Mouse (Mus musculus): ENCODE data around the gene Jak1. TPM values are rescaled to one million over a fixed set of nuclear protein-coding genes. Genes with fewer than 3 reads are reported as not detected.

Gene Jak1
- polyA plus RNA-seq, 1 experiment, result 50.2 TPM

DNA sequence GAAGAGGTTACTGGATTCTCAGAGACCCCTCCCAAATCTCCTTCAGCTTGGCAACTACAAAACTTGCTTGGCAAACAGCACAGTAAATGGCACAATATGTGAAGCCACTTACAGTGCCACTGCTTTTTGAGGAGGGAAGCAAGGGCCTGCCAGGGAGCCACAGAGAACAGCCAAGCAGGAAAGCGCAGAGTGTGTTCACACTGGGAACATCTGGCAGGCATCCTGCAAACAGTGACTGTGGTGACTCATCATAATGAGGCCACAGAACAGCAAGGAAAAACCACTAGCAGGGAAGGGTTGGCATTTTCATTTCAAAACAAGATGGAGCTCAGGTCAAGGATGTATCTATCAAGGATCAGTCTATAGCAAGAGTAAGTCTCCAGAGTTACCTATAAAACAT, 30.8 kb downstream of the Jak1 start:
- TF ChIP-seq POLR2A (IDR thresholded peaks at IDR 0.05; ENCODE audit: borderline replicate concordance, extremely low read depth, insufficient read depth, insufficient read length, poor library complexity, severe bottlenecking) (no peak), CTCF (IDR thresholded peaks at IDR 0.05; ENCODE audit: borderline replicate concordance, extremely low read depth, insufficient read depth, insufficient read length) (no peak)
- peak; percentile 40 for DNase-seq (ENCODE audit: low read depth)

DNA sequence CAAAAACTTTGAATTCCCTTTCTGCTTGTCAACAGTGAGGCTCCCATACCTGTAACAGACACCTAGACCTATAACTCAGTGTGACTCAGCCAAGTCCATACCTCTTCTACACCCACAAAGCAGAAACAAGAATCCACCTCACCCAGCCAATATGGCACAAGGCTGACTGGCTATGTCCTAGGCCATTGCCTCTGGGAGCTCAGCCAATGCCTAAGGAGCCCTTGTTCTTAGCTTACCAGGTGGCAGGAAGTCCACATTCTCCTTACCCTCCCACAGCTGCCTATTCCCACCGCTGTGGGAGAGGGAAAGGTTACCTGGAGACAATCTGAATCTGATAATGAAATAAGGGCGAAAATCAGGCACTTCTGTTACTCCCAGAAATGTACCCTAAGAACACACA, 34.5 kb downstream of the Jak1 start:
- TF ChIP-seq POLR2A (IDR thresholded peaks at IDR 0.05; ENCODE audit: borderline replicate concordance, extremely low read depth, insufficient read depth, insufficient read length, poor library complexity, severe bottlenecking), result no peak
- no peak for TF ChIP-seq CTCF (IDR thresholded peaks at IDR 0.05; ENCODE audit: borderline replicate concordance, extremely low read depth, insufficient read depth, insufficient read length)
- DNase-seq (ENCODE audit: low read depth), result no peak

DNA sequence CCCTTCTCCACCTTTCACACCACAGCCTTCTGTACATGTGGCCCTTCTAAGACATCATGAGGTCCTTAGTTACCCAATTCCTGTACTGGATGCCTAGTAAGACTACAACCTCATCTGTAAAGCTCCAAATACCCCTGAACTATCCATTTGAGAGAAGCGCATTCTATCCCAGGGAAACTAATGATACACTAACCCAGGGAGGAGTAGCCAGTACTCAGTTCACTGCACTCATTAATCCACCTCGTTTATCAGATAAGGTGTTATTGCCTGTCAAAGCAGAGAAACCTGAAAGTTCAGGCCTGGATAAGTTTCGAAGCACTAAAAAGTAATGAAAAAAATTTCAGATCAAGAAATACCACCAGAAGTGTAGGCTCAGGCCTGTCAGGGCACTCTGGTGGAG, 37.7 kb downstream of the Jak1 start:
- no peak for TF ChIP-seq POLR2A (IDR thresholded peaks at IDR 0.05; ENCODE audit: borderline replicate concordance, extremely low read depth, insufficient read depth, insufficient read length, poor library complexity, severe bottlenecking)
- TF ChIP-seq CTCF (IDR thresholded peaks at IDR 0.05; ENCODE audit: borderline replicate concordance, extremely low read depth, insufficient read depth, insufficient read length), result no peak

DNA sequence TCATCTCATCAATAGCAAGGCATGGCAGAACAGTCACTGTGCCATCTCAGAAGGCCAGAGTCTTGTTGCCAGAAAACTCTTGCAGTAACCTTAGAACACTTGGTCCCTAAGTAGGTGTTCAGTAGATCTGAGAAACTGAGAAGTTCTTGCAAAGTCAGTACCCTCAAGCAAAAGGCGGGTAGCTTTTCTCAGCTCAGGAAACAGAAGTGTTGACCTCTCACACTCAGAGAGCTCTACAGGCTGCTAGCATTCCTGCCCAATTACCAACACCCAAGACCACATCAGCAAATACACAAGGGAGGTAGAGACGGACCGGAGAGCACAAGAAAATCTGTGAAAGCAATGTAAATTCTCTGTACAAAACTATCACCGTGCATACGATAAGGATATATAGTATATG, 39.1 kb downstream of the Jak1 start:
- DNase-seq (ENCODE audit: low read depth), result no peak
- TF ChIP-seq CTCF (IDR thresholded peaks at IDR 0.05; ENCODE audit: borderline replicate concordance, extremely low read depth, insufficient read depth, insufficient read length) (no peak), POLR2A (IDR thresholded peaks at IDR 0.05; ENCODE audit: borderline replicate concordance, extremely low read depth, insufficient read depth, insufficient read length, poor library complexity, severe bottlenecking) (no peak)

More for the DNA sequence above, 37.7 kb downstream of the Jak1 start:
- no peak for DNase-seq (ENCODE audit: low read depth)

DNA sequence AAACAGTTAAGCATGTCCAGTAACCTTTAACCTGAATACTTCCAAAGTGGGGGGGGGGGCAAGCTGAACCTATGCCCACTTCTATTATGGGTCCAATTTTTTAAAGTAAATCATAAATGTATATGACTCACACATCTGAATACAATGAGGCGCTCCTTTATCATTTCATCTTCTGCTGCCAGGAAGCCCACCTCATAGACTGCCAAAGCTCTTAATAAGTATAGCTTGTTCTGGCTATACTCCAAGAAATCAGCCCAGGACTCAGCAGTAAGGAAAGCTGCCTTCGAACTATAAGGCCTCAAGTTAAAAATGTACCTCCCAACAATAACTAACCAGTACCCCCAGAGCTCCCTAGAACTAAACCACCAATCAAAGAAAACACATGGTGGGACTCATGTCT, 44.1 kb downstream of the Jak1 start:
- TF ChIP-seq POLR2A (IDR thresholded peaks at IDR 0.05; ENCODE audit: borderline replicate concordance, extremely low read depth, insufficient read depth, insufficient read length, poor library complexity, severe bottlenecking), result no peak
- DNase-seq (ENCODE audit: low read depth), result peak; percentile 23

DNA sequence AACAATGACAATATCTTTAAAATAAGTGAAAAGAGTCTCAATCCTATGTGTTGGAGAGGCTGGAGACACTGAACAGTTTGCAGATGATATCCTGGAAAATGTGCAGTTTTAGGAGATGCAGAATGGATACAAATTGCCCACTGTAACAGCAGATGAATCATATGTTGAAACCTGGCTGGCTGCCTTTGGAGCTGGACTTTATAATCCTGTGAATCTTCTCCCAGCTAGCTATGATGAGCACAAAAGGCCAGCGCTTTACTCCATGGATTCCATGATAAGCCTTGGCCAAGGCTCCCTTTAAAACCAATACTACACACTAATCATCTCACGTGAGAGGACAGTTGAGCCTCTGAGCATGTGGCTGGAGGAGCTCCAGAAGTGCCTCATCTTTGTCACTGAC, 45.2 kb downstream of the Jak1 start:
- DNase-seq (ENCODE audit: low read depth), result no peak
- TF ChIP-seq POLR2A (IDR thresholded peaks at IDR 0.05; ENCODE audit: borderline replicate concordance, extremely low read depth, insufficient read depth, insufficient read length, poor library complexity, severe bottlenecking), result no peak
- TF ChIP-seq CTCF (IDR thresholded peaks at IDR 0.05; ENCODE audit: borderline replicate concordance, extremely low read depth, insufficient read depth, insufficient read length), result no peak

DNA sequence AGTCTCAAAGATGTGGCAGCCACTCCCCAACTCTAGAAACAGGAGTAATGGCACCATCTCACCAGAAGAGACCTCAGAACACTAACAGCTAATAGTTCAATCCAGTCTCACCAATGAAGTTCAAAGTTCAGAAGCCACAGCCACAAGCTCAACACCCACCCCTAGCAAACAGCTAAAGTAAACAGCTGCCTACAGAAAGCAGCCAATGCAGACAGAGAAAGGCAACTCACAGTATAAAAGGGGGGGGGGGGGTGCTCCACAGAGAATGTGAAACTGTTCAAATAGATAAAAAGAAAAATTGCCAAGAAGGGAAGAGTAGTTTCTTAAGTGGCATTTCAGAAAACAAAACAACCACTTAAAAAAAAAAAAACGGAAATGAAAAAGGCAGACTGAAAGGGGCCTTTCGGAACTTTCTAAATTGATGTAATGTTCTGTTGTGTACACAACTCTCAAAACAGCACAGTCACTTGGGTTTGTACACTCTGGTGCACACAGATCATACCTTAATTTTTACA, 48.0 kb downstream of the Jak1 start:
- TF ChIP-seq CTCF (IDR thresholded peaks at IDR 0.05; ENCODE audit: borderline replicate concordance, extremely low read depth, insufficient read depth, insufficient read length) (no peak), POLR2A (IDR thresholded peaks at IDR 0.05; ENCODE audit: borderline replicate concordance, extremely low read depth, insufficient read depth, insufficient read length, poor library complexity, severe bottlenecking) (no peak)
- no peak for DNase-seq (ENCODE audit: low read depth)

DNA sequence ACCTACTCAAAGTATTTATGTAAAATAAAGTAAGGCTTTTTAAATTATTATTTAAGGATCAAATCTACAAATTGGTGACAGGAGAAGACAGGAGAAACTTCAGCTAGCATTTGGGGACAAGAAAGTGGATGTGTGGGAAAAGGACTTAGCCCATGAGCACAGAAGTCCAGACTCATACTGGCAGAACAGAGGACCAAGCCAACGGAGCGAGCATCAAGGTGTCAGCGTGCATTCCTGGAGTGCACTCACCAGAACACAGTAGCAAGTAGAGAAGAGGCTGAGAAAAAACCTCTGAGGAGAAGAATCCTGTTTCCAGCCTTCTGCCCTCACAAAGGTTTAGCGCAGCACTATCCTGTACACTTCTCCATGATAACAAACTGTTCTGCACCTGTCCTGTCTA, 48.8 kb downstream of the Jak1 start:
- no peak for TF ChIP-seq POLR2A (IDR thresholded peaks at IDR 0.05; ENCODE audit: borderline replicate concordance, extremely low read depth, insufficient read depth, insufficient read length, poor library complexity, severe bottlenecking)
- no peak for TF ChIP-seq CTCF (IDR thresholded peaks at IDR 0.05; ENCODE audit: borderline replicate concordance, extremely low read depth, insufficient read depth, insufficient read length)
- DNase-seq (ENCODE audit: low read depth), result no peak

DNA sequence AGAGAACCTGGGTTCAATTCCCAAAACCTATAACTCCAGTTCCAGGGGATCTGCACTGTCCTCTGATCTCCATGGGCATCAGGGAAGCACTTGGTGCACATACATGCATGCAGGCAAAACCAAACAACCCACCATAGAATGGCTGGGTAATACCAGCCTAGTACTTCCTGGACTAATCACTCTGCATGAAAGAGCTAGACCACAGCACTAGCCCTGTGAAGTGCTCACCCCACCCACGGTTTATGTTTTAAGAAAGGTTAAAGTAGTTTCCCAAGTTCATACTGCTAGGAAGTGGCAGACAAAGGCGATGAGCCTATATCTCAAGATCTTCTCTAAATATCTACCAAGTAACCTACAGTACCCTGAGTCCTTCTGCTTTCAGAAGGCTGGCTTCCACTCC, 51.6 kb downstream of the Jak1 start:
- TF ChIP-seq POLR2A (IDR thresholded peaks at IDR 0.05; ENCODE audit: borderline replicate concordance, extremely low read depth, insufficient read depth, insufficient read length, poor library complexity, severe bottlenecking) (no peak), CTCF (IDR thresholded peaks at IDR 0.05; ENCODE audit: borderline replicate concordance, extremely low read depth, insufficient read depth, insufficient read length) (no peak)
- DNase-seq (ENCODE audit: low read depth), result no peak

DNA sequence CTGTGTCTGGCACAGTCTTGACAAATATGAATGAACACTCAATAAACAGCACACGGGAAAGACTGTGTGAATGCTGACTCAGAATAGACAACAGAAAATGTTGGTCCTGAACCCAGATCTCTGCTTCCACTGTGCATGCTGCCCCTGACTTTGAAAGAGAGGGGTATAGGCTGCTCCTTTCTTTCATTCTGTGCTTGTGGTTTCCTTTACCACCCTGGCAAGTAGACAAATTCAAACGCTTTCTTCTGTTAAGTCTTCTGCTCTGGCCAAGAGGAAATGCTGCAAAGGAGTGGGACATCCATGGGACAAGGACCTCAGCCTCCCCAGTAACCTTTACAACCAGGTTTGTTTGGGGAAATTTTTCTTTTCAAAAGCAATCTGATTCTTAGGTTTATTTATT, 57.6 kb downstream of the Jak1 start:
- TF ChIP-seq CTCF (IDR thresholded peaks at IDR 0.05; ENCODE audit: borderline replicate concordance, extremely low read depth, insufficient read depth, insufficient read length) (no peak), POLR2A (IDR thresholded peaks at IDR 0.05; ENCODE audit: borderline replicate concordance, extremely low read depth, insufficient read depth, insufficient read length, poor library complexity, severe bottlenecking) (no peak)

DNA sequence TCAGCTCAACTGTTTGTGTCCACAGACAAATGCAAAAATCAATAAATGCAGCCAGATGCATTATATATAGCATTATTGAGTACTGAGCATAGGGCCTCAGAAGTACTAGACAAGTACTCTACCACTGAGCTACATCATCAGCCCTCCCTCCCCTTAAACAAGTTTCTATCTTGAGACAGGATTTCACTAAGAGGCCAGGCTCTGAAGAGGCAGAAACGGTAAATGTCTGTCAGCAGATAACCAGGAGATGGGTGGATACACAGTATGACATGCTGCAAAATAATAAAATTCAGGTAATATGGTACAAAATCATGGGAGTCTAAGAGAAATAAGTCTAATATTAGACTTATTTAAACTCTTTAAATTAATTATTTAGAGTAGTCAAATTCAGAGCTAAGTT, 61.6 kb downstream of the Jak1 start:
- TF ChIP-seq CTCF (IDR thresholded peaks at IDR 0.05; ENCODE audit: borderline replicate concordance, extremely low read depth, insufficient read depth, insufficient read length), result no peak
- TF ChIP-seq POLR2A (IDR thresholded peaks at IDR 0.05; ENCODE audit: borderline replicate concordance, extremely low read depth, insufficient read depth, insufficient read length, poor library complexity, severe bottlenecking), result no peak
- no peak for DNase-seq (ENCODE audit: low read depth)

More for the DNA sequence above, 57.6 kb downstream of the Jak1 start:
- DNase-seq (ENCODE audit: low read depth), result no peak

DNA sequence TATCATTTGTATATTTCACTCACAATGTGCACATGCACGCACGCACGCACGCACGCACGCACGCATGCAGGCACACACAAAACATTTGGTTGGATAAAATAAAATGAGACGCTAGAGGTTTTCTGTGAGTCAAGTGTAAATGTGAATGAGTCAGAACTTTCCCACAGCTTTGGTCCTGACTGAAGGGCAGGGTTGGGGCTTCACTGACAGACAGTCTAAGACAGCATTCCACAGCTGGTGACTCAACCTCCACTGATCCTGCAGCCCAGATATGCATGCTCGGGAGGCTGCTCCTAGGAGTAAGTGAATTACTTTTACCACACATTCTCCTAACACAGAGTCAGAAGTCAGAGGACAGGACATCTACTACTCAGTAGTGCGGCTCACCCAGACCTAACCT, 62.5 kb downstream of the Jak1 start:
- DNase-seq (ENCODE audit: low read depth), result no peak
- TF ChIP-seq CTCF (IDR thresholded peaks at IDR 0.05; ENCODE audit: borderline replicate concordance, extremely low read depth, insufficient read depth, insufficient read length), result no peak
- TF ChIP-seq POLR2A (IDR thresholded peaks at IDR 0.05; ENCODE audit: borderline replicate concordance, extremely low read depth, insufficient read depth, insufficient read length, poor library complexity, severe bottlenecking), result no peak

All from brain, embryonic 14.5 days (tissue).